Mouse (Mus musculus) kidney, postnatal 4 days (tissue): Measurements from ENCODE around the gene Rpl19.

Experiments
- DNase-seq, 2 experiments: peaks; one replicate each; pipeline ENCODE4 v3.0.0; 2021; ENCODE audit warnings: mixed read lengths in 2 of 2

The Rpl19 gene

GRCm38 (mm10) chr11:98024516-98024915 is 2.0 kb upstream of the Rpl19 start:
- DNase-seq = no peak

GRCm38 (mm10) chr11:98026248-98026569 is 301 bp upstream of the Rpl19 start:
- DNase-seq = no peak

GRCm38 (mm10) chr11:98027297-98027688 is 783 bp downstream of the Rpl19 start:
- DNase-seq = no peak

- DNase-seq = no peak
These were observed 1.3 kb downstream of the Rpl19 start for GRCm38 (mm10) chr11:98027785-98028184.

GRCm38 (mm10) chr11:98030701-98031442 is 4.4 kb downstream of the Rpl19 start:
- DNase-seq = no peak

GRCm38 (mm10) chr11:98031443-98031770 is 4.9 kb downstream of the Rpl19 start:
- peak; percentile 90 to 91 for DNase-seq

GRCm38 (mm10) chr11:98034061-98034460 is 7.6 kb downstream of the Rpl19 start:
- no peak for DNase-seq

GRCm38 (mm10) chr11:98034840-98035239 is 8.3 kb downstream of the Rpl19 start:
- peak; percentile 50 to 66 for DNase-seq

GRCm38 (mm10) chr11:98035977-98036377 is 9.5 kb downstream of the Rpl19 start:
- peak; percentile 54 to 71 for DNase-seq

- peak; percentile 35 to 54 for DNase-seq
These were observed 11.4 kb downstream of the Rpl19 start for GRCm38 (mm10) chr11:98037871-98038270.

GRCm38 (mm10) chr11:98040975-98041374 is 14.5 kb downstream of the Rpl19 start:
- DNase-seq = no peak

- DNase-seq = no peak
These were observed 16.2 kb downstream of the Rpl19 start for GRCm38 (mm10) chr11:98042741-98043140.

- DNase-seq = no peak
These were observed 17.6 kb downstream of the Rpl19 start for GRCm38 (mm10) chr11:98044074-98044473.

- DNase-seq = no peak
These were observed 19.1 kb downstream of the Rpl19 start for GRCm38 (mm10) chr11:98045596-98045995.

GRCm38 (mm10) chr11:98046466-98046865 is 20.0 kb downstream of the Rpl19 start:
- DNase-seq = no peak

GRCm38 (mm10) chr11:98047745-98048144 is 21.2 kb downstream of the Rpl19 start:
- no peak for DNase-seq

GRCm38 (mm10) chr11:98049672-98050519 is 23.4 kb downstream of the Rpl19 start:
- DNase-seq = no peak

GRCm38 (mm10) chr11:98050520-98050815 is 24.0 kb downstream of the Rpl19 start:
- no peak for DNase-seq

- no peak for DNase-seq
These were observed 24.4 kb downstream of the Rpl19 start for GRCm38 (mm10) chr11:98050940-98051339.

- no peak for DNase-seq
These were observed 25.2 kb downstream of the Rpl19 start for GRCm38 (mm10) chr11:98051611-98052128.

GRCm38 (mm10) chr11:98052129-98052988 is 25.8 kb downstream of the Rpl19 start:
- DNase-seq = peak; percentile 51 to 61

GRCm38 (mm10) chr11:98052989-98053834 is 26.7 kb downstream of the Rpl19 start, which contains the start of gene Stac2:
Stac2 (minus strand) TSS chr11:98053462.
- DNase-seq = peak; percentile 89 to 93
